Mouse (Mus musculus) stomach, embryonic 16.5 days (tissue): Measurements from ENCODE around the gene Sypl. TPM values are rescaled to one million over a fixed set of nuclear protein-coding genes. Genes with fewer than 3 reads are reported as not detected.

ENCODE experiments used
- ATAC-seq: fragments of 200-750 bp; cut with Nextera tagmentation; 2 replicates; pipeline ENCODE4 v1.8.0; 2017; ENCODE audit warnings: moderate number of reproducible peaks, moderate TSS enrichment; ENCODE audit not compliant: insufficient read depth, low FRiP score
- H3K27ac ChIP-seq: fragments of 300-500 bp; sonication (generic); 2 replicates; pipeline ENCODE4 v1.5.1; 2014; ENCODE audit warnings: low read length
- H3K27me3 ChIP-seq: fragments of 300-500 bp; sonication (generic); 2 replicates; pipeline ENCODE4 v1.6.1; 2014; ENCODE audit warnings: low read length, control low read depth, mixed read lengths; ENCODE audit not compliant: control insufficient read depth, insufficient read depth
- H3K36me3 ChIP-seq: fragments of 300-500 bp; sonication (generic); 2 replicates; pipeline ENCODE4 v1.6.1; 2014; ENCODE audit warnings: low read length; ENCODE audit not compliant: control insufficient read depth, insufficient read depth
- H3K4me1 ChIP-seq: fragments of 300-500 bp; sonication (generic); 2 replicates; pipeline ENCODE4 v1.6.1; 2014; ENCODE audit warnings: low read length, control low read depth, mixed read lengths; ENCODE audit not compliant: control insufficient read depth, insufficient read depth
- H3K4me2 ChIP-seq: fragments of 300-500 bp; sonication (generic); 2 replicates; pipeline ENCODE4 v1.6.1; 2014; ENCODE audit warnings: low read depth, low read length, mixed read lengths
- H3K4me3 ChIP-seq: fragments of 300-500 bp; sonication (generic); replicated peaks from 2 replicates; pipeline ENCODE4 v1.5.1; 2014; ENCODE audit warnings: mild to moderate bottlenecking, low read length
- H3K9ac ChIP-seq: fragments of 300-500 bp; sonication (generic); 2 replicates; pipeline ENCODE4 v1.6.1; 2014; ENCODE audit warnings: low read length
- H3K9me3 ChIP-seq: fragments of 300-500 bp; sonication (generic); replicated peaks from 2 replicates; pipeline ENCODE4 v1.6.1; 2016; ENCODE audit warnings: low read length, control low read depth; ENCODE audit not compliant: control insufficient read depth
- WGBS: fragments of 180-500 bp; shearing (Covaris S2); extraction: QIAGEN DNeasy Blood & Tissue Kit; methylation state at CpG from one replicate; pipeline ENCODE4 v1.1.7; 2014; 5-methylcytosine and 5-hydroxymethylcytosine counted together
- polyA plus RNA-seq: library from polyadenylated mRNA; unstranded; fragments of >200 nt; fragmentation: Nextera tagmentation; extraction: Ambion mirVana; gene quantifications from 2 replicates; pipeline ENCODE4 v1.2.1, GENCODE M21; 2015

The Sypl gene
- polyA plus RNA-seq, 1 experiment from 2014 or later: 188 TPM

- Histone ChIP-seq H3K4me3 (no peak overlapping the region), H3K27ac (peak overlapping the region; percentile 75; the same call in 1 of the 2 replicates), H3K4me2 (no peak overlapping the region), H3K27me3 (no peaks in the 10 kb centered on the region), H3K4me1 (peaks cover 12% of the 10 kb centered on the region), H3K9ac (no peak overlapping the region), H3K9me3 (no peaks in the 10 kb centered on the region), H3K36me3 (no peaks in the 10 kb centered on the region)
- ATAC-seq: no peak
- 57% methylated on average over 5 of the region's 5 CpGs for WGBS
Observed at GRCm38 (mm10) chr12:33005858-33006257, 52.2 kb downstream of the Sypl start.

- ATAC-seq: no peak
- peaks cover 12% of the 10 kb centered on the region for H3K4me1 ChIP-seq
- H3K9me3 ChIP-seq: no peaks in the 10 kb centered on the region
- H3K27me3 ChIP-seq: no peaks in the 10 kb centered on the region
- H3K9ac ChIP-seq: no peak overlapping the region
- H3K4me2 ChIP-seq: no peak overlapping the region
- 89% methylated on average over 2 of the region's 2 CpGs for WGBS
- no peak overlapping the region for H3K27ac ChIP-seq
- H3K36me3 ChIP-seq: no peaks in the 10 kb centered on the region
- no peak overlapping the region for H3K4me3 ChIP-seq
Observed at GRCm38 (mm10) chr12:33007176-33007575, 53.5 kb downstream of the Sypl start.

- H3K9me3 ChIP-seq: no peaks in the 10 kb centered on the region
- H3K27me3 ChIP-seq: no peaks in the 10 kb centered on the region
- H3K4me3 ChIP-seq: no peak overlapping the region
- WGBS: 47% methylated on average over 7 of the region's 7 CpGs
- ATAC-seq: peak; percentile 86
- H3K36me3 ChIP-seq: no peaks in the 10 kb centered on the region
- H3K4me2 ChIP-seq: peak overlapping the region; percentile 32
- peak overlapping the region; percentile 39 for H3K9ac ChIP-seq
- H3K4me1 ChIP-seq: peaks cover 12% of the 10 kb centered on the region
- peak overlapping the region; percentile 91 for H3K27ac ChIP-seq
Observed at GRCm38 (mm10) chr12:33008305-33009110, 54.8 kb downstream of the Sypl start.

- no peak overlapping the region for H3K4me3 ChIP-seq
- 79% methylated on average over 6 of the region's 6 CpGs for WGBS
- H3K9ac ChIP-seq: no peak overlapping the region
- H3K36me3 ChIP-seq: no peaks in the 10 kb centered on the region
- H3K9me3 ChIP-seq: no peaks in the 10 kb centered on the region
- peaks cover 12% of the 10 kb centered on the region for H3K4me1 ChIP-seq
- peak overlapping the region; percentile 91 for H3K27ac ChIP-seq
- peak overlapping the region; percentile 32; the same call in 1 of the 2 replicates for H3K4me2 ChIP-seq
- no peaks in the 10 kb centered on the region for H3K27me3 ChIP-seq
- ATAC-seq: no peak
Observed at GRCm38 (mm10) chr12:33009206-33009966, 55.7 kb downstream of the Sypl start.

GRCm38 (mm10) chr12:33010026-33010425 lies 56.3 kb downstream of the Sypl start:
- Histone ChIP-seq H3K27me3 (no peaks in the 10 kb centered on the region), H3K36me3 (no peaks in the 10 kb centered on the region), H3K27ac (no peak overlapping the region), H3K4me3 (no peak overlapping the region), H3K9me3 (no peaks in the 10 kb centered on the region), H3K9ac (no peak overlapping the region), H3K4me1 (peaks cover 12% of the 10 kb centered on the region), H3K4me2 (no peak overlapping the region)
- 44% methylated on average over 3 of the region's 3 CpGs for WGBS
- peak; percentile 44; the same call in 1 of the 2 replicates for ATAC-seq

GRCm38 (mm10) chr12:33014050-33014796 lies 60.5 kb downstream of the Sypl start:
- no peaks in the 10 kb centered on the region for H3K36me3 ChIP-seq
- ATAC-seq: no peak
- H3K4me2 ChIP-seq: no peak overlapping the region
- no peak overlapping the region for H3K4me3 ChIP-seq
- H3K27me3 ChIP-seq: no peaks in the 10 kb centered on the region
- no peak overlapping the region for H3K9ac ChIP-seq
- 62% methylated on average over 7 of the region's 7 CpGs for WGBS
- H3K4me1 ChIP-seq: peaks cover 3% of the 10 kb centered on the region; the same call in 1 of the 2 replicates
- no peaks in the 10 kb centered on the region for H3K9me3 ChIP-seq
- H3K27ac ChIP-seq: no peak overlapping the region

GRCm38 (mm10) chr12:33015103-33015502 lies 61.4 kb downstream of the Sypl start:
- WGBS: 72% methylated on average over 1 of the region's 1 CpGs
- no peak overlapping the region for H3K4me2 ChIP-seq
- no peaks in the 10 kb centered on the region for H3K27me3 ChIP-seq
- H3K36me3 ChIP-seq: no peaks in the 10 kb centered on the region
- no peak overlapping the region for H3K27ac ChIP-seq
- H3K9me3 ChIP-seq: no peaks in the 10 kb centered on the region
- no peak overlapping the region for H3K4me3 ChIP-seq
- peak; percentile 47; the same call in 1 of the 2 replicates for ATAC-seq
- no peaks in the 10 kb centered on the region for H3K4me1 ChIP-seq
- no peak overlapping the region for H3K9ac ChIP-seq

GRCm38 (mm10) chr12:33016824-33017705 lies 63.4 kb downstream of the Sypl start:
- Histone ChIP-seq H3K4me1 (no peaks in the 10 kb centered on the region), H3K9ac (no peak overlapping the region), H3K36me3 (no peaks in the 10 kb centered on the region), H3K27me3 (no peaks in the 10 kb centered on the region), H3K4me3 (no peak overlapping the region), H3K27ac (no peak overlapping the region), H3K9me3 (no peaks in the 10 kb centered on the region), H3K4me2 (no peak overlapping the region)
- 67% methylated on average over 7 of the region's 7 CpGs for WGBS
- ATAC-seq: no peak
